Mouse (Mus musculus) cerebellum, adult (tissue): ENCODE data around the gene Slc19a2.
A peak's percentile ranks its signal among the peaks of the same experiment; 100 is the strongest.

Experiments
- ATAC-seq: cut with Nextera tagmentation; 2 replicates; pipeline ENCODE4 v1.9.2; 2017; ENCODE audit warnings: mild to moderate bottlenecking, moderate library complexity, mixed read lengths; ENCODE audit not compliant: insufficient number of reproducible peaks, low FRiP score, low TSS enrichment

The Slc19a2 gene

DNA sequence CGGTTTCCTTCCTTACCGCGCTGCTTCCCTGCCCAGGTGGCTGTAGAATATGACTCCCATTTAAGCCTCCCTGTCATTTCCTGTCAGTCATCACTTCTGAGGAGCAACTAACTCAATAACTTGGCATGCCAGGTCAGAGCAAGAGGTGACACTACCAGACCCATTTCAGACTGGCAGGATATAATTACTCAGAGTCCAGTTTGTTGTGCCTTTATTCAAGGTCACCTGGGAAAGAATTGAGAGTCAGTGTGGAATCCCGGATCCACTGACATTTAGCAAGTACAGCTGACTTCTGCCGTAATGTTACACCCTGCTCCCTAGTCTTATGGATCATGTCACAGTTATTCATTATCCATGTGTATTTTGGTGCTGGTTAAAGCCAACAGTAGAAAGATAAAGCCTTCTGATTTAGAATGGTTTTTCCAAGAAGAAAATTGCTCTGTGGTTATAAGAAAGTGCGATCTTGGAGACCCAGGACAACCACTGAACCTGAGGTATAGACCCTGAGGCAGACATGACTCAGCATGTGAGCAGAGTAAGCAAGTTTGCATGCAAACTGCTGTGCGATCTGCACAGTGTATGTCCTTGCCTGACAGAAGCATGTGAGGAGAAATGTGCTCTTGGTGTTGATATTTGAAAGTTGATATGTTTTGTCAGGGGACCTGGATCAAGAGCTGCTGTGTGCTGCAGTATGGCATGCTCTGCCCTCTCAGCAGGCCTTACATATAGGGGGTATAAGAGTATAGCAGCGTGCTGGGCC, 1.7 kb downstream of the Slc19a2 start:
- ATAC-seq: no peak

DNA sequence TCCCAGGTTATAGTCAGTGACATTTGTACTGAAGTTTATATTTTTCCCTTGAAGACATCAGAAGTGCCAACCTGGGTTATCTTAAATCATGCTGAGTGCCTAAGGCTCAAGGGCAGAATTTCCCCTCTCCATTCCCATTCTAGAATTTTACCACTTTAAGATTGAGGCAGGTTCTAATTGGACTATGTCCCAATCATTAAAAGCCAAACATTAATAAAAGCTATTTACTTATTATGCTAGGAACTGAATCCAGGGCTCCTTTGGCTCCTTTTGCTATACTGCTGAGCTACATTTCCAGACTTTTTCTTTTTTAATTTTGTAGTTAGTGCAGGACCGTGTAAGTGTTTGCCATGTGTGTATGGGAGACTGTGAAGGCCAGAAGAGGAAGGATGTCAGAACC, 2.6 kb downstream of the Slc19a2 start:
- ATAC-seq: no peak

DNA sequence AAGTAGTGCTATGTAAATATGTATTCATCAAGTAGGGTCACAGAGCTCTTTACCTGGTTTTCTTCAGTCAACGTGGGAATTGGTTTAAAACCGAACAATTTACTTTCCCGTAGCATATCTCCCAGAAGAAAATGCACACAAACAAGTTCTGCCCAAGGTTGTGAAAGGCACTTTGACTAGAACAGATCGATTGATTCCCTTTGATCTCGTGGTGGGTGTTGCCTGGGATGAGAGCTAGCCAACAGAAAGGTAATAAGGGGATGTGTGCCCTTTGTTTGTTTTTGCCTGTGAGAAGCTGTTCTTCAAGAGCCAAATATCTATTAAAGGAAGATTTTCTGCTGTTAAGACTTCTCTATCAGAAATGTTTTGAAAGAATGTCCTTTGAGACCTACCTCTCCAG, 3.7 kb downstream of the Slc19a2 start:
- no peak for ATAC-seq

DNA sequence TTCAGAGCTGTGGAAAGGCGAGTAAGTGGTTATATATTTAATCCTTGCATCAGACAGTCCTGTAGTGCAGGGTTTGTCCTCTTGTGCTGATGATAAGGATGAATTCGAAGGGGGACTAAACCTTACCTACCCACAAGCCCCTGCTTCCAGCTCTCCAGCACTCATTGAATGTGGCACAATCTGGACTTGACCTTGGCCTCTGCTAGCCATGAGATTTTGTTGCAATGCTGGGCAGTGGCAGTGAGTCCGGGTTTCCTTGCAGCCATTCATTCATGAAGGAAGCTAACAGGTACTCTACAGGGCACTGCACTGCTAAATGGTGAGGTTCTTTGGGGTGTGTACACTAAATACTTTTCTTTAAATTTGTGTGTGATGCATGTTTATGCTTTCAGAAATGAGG, 6.0 kb downstream of the Slc19a2 start:
- no peak for ATAC-seq

DNA sequence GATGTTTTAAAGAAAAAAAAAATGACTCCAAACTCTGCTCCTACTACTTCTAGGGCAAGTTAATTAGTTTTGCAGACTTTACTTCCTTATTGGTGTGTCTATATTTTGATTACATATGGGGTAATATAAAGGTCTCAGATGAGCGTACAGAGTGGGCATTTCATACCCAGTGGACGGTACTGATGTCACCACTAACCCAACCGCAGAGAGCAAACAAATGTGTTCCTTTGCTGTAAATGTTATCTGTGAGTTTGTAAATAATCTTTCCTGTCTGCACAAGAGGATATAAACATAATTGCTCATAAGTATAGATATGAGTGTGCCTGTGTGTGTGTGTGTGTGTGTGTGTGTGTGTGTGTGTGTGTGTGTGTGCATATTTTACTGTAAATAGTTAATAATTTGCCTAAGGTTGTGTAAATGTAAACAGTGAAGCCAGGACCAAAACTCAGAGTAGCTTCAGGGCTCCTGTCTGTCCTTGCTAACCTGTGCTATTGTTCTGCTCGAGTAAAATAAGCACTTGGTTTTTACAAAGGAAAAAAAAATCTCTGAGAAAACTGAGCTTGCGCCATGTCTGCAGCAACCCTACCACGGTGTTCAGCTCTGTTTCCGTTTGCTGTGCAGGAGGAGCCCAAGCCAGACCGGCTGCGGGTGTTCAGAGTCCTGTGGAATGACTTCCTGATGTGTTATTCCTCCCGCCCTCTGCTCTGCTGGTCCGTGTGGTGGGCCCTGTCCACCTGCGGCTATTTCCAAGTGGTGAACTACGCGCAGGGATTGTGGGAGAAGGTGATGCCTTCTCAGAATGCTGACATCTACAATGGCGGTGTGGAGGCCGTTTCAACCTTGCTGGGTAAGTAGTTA, 11.6 kb downstream of the Slc19a2 start:
- no peak for ATAC-seq

DNA sequence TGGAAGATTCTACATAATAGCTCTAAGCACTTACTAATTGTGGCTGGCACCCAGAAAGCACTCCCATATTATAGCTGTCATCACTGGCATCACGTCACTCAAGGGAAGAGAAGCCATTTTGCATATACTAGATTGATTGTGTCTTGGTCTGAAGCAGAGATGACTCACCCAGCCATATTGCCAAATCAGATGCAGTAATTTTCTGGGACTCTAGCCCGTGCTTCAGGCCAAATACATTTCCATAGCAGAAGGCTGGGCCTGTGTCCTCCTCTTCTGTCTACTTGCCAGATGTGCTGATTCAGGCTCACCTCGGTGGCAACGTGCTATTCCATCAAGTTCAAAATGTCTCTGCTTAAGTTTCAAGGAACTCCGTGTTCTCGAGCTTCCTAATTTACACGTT, 12.7 kb downstream of the Slc19a2 start:
- no peak for ATAC-seq

DNA sequence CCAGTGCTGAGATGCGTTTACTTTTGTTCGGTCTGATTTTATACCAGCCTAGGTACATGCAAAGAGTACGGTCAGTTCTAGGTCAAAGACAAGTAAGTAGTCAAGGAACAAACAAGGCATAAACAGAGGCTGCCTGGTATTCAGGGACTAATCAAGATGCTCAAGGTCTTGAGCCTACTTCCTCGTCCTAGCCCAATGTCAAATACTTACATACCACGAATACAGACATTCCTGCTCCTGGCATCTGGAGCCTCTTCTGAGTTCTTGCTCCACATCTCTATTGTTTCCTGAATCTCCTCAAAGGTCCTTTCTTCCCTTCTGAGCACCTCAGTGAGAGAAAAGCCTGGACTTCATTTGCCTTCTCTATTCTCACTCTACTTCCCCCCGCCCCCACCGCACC, 22.1 kb downstream of the Slc19a2 start:
- no peak for ATAC-seq

DNA sequence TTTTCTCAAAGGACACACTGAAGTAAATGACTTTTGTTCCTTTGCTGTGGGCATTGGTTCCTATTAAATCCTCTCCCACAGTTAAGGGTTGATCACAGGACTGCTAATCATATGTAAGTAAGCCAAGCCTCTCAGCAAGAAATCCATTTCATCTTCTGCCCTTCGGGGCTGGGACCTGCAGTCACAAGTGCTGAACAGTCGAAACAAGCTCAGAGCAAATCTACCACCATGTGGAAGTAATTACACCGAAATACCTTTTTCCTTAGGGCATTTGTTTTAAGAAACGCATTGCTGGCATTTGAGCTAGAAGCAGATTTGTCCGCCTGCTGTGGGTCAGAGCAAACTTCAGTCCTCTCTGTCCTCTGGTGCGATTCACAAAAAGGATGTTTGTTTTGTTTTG, 24.8 kb downstream of the Slc19a2 start:
- ATAC-seq: no peak

DNA sequence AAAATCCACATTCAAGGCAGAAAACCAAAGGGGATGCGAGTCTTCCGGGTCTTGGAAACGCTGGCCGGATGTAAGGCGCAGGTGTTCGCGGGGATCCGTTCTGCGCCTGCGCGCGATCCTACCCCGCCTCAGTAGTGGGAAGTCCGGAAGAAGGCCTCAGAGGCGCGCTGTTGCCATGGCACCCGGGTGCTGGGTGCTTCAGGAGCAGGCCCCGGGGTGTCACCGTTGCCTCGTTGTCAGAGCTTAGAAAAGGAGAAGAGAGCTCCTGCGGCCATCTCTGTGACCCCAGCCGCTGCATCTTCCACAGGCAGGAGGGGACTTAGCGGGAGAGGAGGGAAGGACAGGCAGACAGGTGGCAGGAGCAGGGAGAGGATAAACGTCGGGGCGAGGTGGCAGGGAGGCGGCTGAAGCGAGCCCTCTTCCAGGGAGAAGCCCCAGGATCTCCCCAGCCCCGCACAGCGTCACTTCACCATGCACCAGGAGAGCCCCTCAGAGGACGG, 26.7 kb downstream of the Slc19a2 start, which contains the start of gene Ccdc181:
Gene Ccdc181 (plus strand): TSS at position 131 of the 500 bp plus-strand sequence.
- peak; percentile 98 for ATAC-seq

DNA sequence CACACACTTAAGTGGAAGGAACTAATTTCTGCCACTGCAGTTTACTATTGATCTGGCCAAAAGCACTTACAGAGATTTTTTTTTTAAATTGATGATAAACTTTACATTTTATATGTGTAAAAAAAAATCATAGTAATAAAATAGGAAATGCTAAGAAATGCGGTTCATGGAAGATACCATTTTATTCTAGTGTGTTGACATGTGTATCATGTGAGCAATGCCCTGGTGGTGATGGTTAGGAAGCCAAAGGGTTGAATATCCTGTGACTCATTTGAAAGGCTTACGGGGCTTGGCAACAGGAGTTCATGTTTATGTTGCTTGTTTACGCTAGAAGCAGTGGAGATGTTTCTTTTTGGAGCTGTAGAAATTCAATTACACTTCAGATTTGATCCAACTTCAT, 27.7 kb downstream of the Slc19a2 start:
- ATAC-seq: no peak

DNA sequence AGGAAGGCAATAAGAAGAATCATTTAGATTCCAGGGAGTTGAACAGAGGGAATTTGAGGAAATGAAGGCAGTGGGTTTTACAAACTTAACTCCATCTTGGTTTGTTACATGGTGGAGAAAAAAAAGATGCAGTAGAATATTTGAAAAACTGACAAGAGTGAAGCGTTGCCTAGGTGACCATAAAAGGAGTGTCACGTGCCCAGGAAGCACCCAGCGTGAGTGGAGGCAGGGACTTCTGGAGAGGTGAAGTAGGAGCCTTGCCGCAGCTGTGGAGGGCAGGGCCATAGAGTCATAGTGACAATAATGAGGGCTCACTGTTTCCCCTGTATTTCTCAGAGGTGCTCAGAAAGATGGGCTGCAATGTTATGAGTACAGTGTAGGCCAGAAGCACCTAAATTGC, 30.5 kb downstream of the Slc19a2 start:
- no peak for ATAC-seq

DNA sequence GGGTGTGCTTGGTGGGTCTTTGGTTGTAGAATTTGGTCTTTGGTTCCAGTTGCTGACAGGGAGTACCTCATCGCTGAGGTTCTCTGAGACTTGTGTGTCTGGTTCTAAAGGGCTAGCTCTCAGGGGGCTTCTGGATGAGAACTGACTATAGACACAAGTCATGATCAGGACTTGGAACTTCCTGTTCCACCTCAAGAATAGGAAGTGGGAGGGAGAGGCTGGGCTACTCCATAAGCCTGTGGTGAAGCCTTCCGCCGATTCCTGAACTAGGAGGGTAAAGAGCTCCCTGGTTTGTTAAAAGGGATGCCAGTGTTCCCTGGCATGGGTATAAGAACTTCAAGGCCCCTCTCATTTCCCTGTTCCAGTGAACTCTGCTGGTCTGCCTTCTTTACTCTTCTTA, 35.2 kb downstream of the Slc19a2 start:
- no peak for ATAC-seq

DNA sequence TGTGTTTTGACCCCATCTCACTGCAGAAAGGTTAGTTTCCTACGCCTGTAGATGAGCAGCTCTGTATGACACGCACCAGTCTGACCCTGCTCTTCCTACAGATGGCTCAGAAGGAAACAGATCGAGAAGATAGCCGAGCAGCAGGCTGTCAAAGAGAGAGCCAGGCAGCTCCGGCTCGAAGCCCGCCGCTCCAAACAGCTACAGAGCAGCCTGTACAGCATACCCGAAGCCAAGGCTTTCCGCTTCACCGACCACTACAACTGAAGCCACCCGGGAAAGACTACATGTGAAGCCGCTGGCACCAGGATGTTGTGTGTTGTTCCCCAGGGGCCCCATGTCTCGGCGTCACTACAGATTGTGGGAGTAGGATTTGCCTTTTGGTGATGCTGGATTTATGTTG, 38.6 kb downstream of the Slc19a2 start:
- peak; percentile 97 for ATAC-seq

DNA sequence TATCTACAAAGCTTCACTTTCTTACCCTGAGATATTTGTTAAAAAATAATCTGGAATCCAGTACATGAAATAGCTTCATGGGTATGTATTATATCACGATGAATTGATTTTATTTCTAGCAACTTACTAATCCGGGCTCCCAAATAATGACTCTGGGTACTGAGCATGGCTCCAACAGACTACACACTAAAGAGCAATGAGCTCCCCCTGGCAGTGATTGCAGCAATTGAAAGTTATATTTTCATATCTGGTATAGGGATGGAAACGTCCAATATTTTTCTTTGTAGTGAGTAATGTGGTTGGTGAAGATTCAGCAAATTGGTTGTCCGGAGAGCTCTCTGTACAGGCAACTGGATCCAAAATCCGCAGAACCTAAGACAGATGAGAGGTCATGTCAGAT, 43.2 kb downstream of the Slc19a2 start:
- no peak for ATAC-seq

DNA sequence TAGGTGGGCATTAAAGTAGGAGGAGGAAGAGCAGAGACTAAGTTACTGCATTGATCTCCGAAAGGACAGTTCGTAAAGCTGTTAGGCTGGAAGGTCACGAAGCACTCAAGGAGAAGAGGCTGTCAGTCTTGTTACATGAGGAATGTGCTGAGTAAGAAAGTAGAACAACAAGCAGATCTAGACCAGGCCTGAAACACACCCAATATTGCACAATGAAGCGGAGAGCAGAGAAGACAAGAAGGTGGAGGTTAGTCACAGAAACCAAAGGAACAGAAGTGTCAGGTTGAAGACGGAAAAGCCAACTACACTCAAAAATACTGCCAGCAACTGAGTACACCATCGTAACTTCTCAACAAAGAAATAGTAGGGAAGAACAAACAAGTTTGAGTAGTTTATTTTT, 45.2 kb downstream of the Slc19a2 start:
- ATAC-seq: no peak

DNA sequence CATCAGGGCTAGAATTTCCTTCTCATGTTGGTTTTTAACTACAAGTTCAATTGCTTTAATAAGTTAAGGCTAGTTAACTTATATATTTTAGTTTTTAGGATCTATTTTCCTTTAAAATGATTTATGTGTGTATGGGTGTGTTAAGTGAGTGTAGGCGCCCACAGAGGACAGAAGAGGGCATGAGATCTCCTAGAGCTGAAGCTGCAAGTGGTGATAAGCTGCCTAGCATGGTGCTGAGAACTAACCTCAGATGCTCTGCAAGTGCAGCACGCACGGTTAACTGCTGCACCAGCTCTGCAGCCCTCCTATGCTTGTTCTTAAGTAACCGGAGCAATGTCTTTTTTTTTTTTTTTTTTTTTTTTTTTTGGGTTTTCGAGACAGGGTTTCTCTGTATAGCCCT, 47.6 kb downstream of the Slc19a2 start:
- no peak for ATAC-seq

DNA sequence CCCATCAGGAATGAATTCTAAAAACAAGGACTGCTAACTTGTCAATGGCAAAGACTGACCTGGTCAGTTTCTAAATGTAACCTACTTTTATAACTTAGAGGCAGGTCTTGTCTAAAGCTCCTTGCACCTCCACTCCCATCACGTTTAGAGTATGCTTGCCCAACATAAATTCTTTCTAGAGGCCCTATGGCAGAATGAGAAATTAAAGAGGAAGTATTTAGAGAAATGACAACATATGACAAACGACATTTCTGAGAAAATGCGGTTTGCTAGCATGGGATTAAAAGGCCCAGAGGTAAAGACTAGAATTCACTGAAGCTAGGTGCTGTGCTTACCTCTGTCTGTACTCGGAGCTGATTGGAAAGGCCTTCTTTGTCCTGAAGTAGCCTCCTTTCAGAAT, 53.1 kb downstream of the Slc19a2 start:
- ATAC-seq: no peak

DNA sequence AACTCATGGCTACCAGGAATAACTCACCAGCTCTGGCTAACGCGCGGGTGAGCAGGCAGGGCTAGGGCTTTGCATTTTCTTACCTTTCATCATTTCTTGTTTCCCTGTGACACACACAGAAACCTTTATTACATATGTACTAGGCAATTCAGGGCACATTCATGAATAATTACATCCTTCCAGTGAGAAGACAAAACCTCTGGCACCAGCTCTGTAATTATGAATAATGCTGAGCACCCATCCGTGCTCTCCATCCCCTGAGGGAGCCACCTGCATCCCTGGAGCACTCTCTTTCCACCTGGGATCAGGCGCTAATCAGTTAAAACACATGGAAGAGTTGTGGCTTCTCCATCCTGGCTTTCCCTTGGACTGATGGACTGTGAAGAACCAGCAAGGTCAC, 55.0 kb downstream of the Slc19a2 start, which contains the start of gene Nme7:
Gene Nme7 (plus strand): TSS at position 301 of the 400 bp plus-strand sequence.
- ATAC-seq: no peak

DNA sequence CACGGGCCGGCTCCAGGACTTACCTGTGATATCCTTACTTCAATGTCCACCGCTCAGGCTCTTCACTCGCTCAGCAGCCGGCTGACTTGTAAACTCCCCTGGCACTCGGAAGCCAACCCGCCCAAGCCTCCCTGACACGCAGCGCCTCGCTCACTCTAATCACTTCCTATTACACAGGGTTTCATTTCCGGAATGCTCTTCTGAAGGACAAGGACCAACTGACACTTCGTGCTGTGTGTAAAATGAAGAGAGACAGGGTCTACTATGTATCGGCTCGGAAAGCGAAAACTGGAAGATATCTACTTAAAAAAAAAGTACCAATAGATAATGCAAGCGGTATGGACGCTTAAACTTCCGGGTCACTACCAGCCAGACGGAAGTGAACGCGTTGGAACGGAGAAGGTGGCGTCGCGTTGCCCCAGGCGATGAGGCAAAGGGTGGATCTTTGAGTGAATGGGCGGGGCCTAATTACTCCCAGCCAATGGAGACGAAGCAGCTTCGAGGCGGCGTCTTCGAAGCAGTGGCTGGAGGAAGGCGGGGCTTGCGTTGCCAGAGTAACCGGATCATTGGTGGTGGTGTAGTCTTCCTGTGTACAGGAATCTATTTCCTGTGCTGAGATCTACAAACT, 58.4 kb downstream of the Slc19a2 start, which contains the start of gene Blzf1:
Gene Blzf1 (minus strand): TSS at position 366 of the 628 bp plus-strand sequence.
- peak; percentile 98 for ATAC-seq

DNA sequence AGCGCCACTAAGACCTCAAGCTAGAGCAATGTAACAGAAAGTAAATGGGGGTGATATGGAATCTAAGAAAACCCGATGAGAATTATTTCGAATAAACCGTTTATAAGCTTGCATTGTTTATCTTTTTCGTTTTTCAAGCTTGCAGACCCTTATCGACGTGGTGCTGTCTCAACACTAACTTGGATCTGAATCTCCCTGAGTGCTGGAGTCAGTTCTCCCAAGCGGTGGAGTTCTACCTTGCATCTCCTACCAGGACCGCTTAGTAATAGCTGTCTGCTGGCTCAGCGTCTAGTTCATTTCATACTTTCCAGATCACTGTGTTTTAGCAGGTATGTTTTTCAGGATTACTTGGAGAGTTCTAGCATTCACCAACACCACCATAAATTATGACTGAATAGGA, 59.1 kb downstream of the Slc19a2 start:
- no peak for ATAC-seq

DNA sequence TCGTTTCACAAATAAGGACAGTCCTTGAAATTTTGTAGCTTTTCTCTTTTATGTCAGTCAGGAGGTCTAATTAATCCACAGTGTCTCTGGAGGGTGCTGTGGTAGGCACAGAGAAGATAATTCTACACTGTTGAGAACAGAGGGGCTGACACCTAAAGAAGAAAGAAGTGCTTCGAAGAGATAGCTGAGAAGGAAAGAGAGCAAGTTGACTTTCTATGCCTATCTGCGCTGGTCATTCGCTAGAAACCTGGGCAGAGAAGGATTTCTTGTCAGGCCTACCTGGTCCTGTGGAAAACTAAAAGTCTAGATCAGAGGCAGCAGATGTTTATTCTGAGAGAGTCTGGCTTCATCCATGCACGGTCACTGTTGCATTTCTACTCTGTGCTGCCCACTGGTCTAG, 65.2 kb downstream of the Slc19a2 start:
- ATAC-seq: no peak
